Mouse (Mus musculus) R1 (cell line): ENCODE measurements around the gene Tnfsf8.

Experiments
- DNase-seq: peaks from one replicate; pipeline ENCODE4 v3.0.0-alpha.2; 2018; ENCODE audit warnings: low read depth, low spot score

The Tnfsf8 gene

GRCm38 (mm10) chr4:63842278-63842677 is 18.9 kb downstream of the Tnfsf8 start:
- no peak for DNase-seq

GRCm38 (mm10) chr4:63840457-63840856 is 20.7 kb downstream of the Tnfsf8 start:
- no peak for DNase-seq

- DNase-seq: no peak
Measured at GRCm38 (mm10) chr4:63823136-63823535, 38.0 kb downstream of the Tnfsf8 start.

- no peak for DNase-seq
Measured at GRCm38 (mm10) chr4:63817505-63817904, 43.6 kb downstream of the Tnfsf8 start.

GRCm38 (mm10) chr4:63815668-63816067 is 45.5 kb downstream of the Tnfsf8 start:
- DNase-seq: no peak

GRCm38 (mm10) chr4:63798083-63798482 is 63.1 kb downstream of the Tnfsf8 start:
- DNase-seq: no peak

- no peak for DNase-seq
Measured at GRCm38 (mm10) chr4:63796527-63796926, 64.6 kb downstream of the Tnfsf8 start.

- DNase-seq: no peak
Measured at GRCm38 (mm10) chr4:63792328-63792727, 68.8 kb downstream of the Tnfsf8 start.

GRCm38 (mm10) chr4:63785466-63785865 is 75.7 kb downstream of the Tnfsf8 start:
- no peak for DNase-seq

- DNase-seq: no peak
Measured at GRCm38 (mm10) chr4:63783826-63784225, 77.3 kb downstream of the Tnfsf8 start.

- DNase-seq: no peak
Measured at GRCm38 (mm10) chr4:63782970-63783613, 78.1 kb downstream of the Tnfsf8 start.
